ENCODE assay signal across 8 mouse cellular contexts in the genomic region with DNA sequence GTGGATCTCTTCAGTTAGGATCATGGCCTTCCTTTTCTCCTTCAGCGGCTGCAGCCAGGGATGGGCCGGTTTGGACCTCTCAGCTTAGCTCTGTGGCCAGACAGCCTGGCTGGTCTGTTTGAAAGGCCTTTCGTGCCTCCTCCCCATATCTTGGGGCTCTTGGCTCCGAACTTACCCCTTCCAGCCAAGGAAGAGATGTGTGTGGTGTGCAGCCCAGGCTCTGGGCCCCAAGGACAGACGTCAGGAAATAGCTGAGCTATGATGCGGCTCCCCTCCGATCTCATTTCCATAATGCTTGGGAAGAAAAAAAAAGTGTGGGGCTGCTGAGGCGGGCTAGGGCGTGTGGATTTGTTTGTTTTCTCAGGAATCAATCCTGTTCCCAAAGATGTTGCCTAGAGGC.
DNase-seq lines count a peak whose midpoint lies in the region; ATAC-seq and TF ChIP-seq lines count a peak whose summit lies in the region.

No protein-coding gene starts in this region.

- no peak overlapping the region for H3K4me3 ChIP-seq in liver, adult 2 months (ENCODE audit: insufficient read depth, low read depth, low read length)
- no peak overlapping the region for H3K4me3 ChIP-seq in forebrain, embryonic 16.5 days (replicated peaks; ENCODE audit: low read length)
- no peak overlapping the region for H3K4me3 ChIP-seq in intestine, postnatal 0 days (ENCODE audit: low read depth, low read length)
- H3K4me3 ChIP-seq in midbrain, embryonic 15.5 days, result no peak overlapping the region

- no peaks in the 10 kb centered on the region for H3K27me3 ChIP-seq in liver, adult 2 months (ENCODE audit: control insufficient read depth, insufficient read depth, low read length)
- H3K27me3 ChIP-seq in forebrain, embryonic 16.5 days (replicated peaks; ENCODE audit: control insufficient read depth, insufficient read depth, low read length), result no peaks in the 10 kb centered on the region
- no peaks in the 10 kb centered on the region for H3K27me3 ChIP-seq in intestine, postnatal 0 days (replicated peaks; ENCODE audit: control insufficient read depth, insufficient read depth, low read length)
- no peaks in the 10 kb centered on the region for H3K27me3 ChIP-seq in midbrain, embryonic 15.5 days (replicated peaks)

- TF ChIP-seq CTCF in liver, adult 2 months (IDR thresholded peaks at IDR 0.05; ENCODE audit: low read depth, low read length), result no peak
- TF ChIP-seq CTCF in intestine, postnatal 0 days (IDR thresholded peaks at IDR 0.05; ENCODE audit: low read depth), result no peak

- WGBS in liver, adult 2 months, result 45% methylated on average over 9 of the region's 9 CpGs
- WGBS in forebrain, embryonic 16.5 days, result 26% methylated on average over 8 of the region's 9 CpGs
- 36% methylated on average over 8 of the region's 9 CpGs for WGBS in intestine, postnatal 0 days
- 28% methylated on average over 9 of the region's 9 CpGs for WGBS in midbrain, embryonic 15.5 days

- no peaks in the 10 kb centered on the region for H3K36me3 ChIP-seq in liver, adult 2 months (ENCODE audit: control insufficient read depth, insufficient read depth, low read length)
- no peaks in the 10 kb centered on the region for H3K36me3 ChIP-seq in forebrain, embryonic 16.5 days (ENCODE audit: control insufficient read depth, insufficient read depth)
- no peaks in the 10 kb centered on the region for H3K36me3 ChIP-seq in intestine, postnatal 0 days (ENCODE audit: control insufficient read depth, insufficient read depth)
- no peaks in the 10 kb centered on the region for H3K36me3 ChIP-seq in midbrain, embryonic 15.5 days (replicated peaks)

- H3K4me2 ChIP-seq in forebrain, embryonic 16.5 days (ENCODE audit: low read length), result no peak overlapping the region
- no peak overlapping the region for H3K4me2 ChIP-seq in intestine, postnatal 0 days (replicated peaks; ENCODE audit: low read depth)
- H3K4me2 ChIP-seq in midbrain, embryonic 15.5 days, result no peak overlapping the region

- no peak overlapping the region for H3K9ac ChIP-seq in liver, adult 2 months (ENCODE audit: low read depth, low read length)
- no peak overlapping the region for H3K9ac ChIP-seq in forebrain, embryonic 16.5 days (replicated peaks; ENCODE audit: low read depth, low read length)
- H3K9ac ChIP-seq in intestine, postnatal 0 days (ENCODE audit: low read depth, low read length), result no peak overlapping the region
- H3K9ac ChIP-seq in midbrain, embryonic 15.5 days, result no peak overlapping the region

- no peaks in the 10 kb centered on the region for H3K79me2 ChIP-seq in liver, adult 2 months (ENCODE audit: control insufficient read depth, insufficient read depth, low read length)

- TF ChIP-seq POLR2A in liver, adult 2 months (IDR thresholded peaks at IDR 0.05; ENCODE audit: extremely low read depth, insufficient read depth, low read length), result no peak

- H3K9me3 ChIP-seq in forebrain, embryonic 16.5 days (ENCODE audit: control insufficient read depth, low read length), result no peaks in the 10 kb centered on the region
- H3K9me3 ChIP-seq in intestine, postnatal 0 days (ENCODE audit: control insufficient read depth), result no peaks in the 10 kb centered on the region
- no peaks in the 10 kb centered on the region for H3K9me3 ChIP-seq in midbrain, embryonic 15.5 days

- ATAC-seq in forebrain, embryonic 16.5 days, result peak; percentile 52
- peak; percentile 54; the same call in 1 of the 2 replicates for ATAC-seq in intestine, postnatal 0 days
- 0 out of 2 replicates have a peak, but pooled peaks have one; percentile 42 for ATAC-seq in midbrain, embryonic 15.5 days (replicated peaks)
- ATAC-seq in erythroid progenitor cell, adult 5-6 weeks (replicated peaks; ENCODE audit: low FRiP score, poor library complexity, severe bottlenecking), result no peak
- no peak for ATAC-seq in monocyte, adult 5-6 weeks (replicated peaks; ENCODE audit: insufficient number of reproducible peaks, low FRiP score, low TSS enrichment, poor library complexity, severe bottlenecking)

- H3K4me1 ChIP-seq in liver, adult 2 months (ENCODE audit: control insufficient read depth, insufficient read depth, low read length), result no peaks in the 10 kb centered on the region
- peaks cover 4% of the 10 kb centered on the region for H3K4me1 ChIP-seq in forebrain, embryonic 16.5 days (replicated peaks; ENCODE audit: control insufficient read depth, insufficient read depth, low read length)
- H3K4me1 ChIP-seq in intestine, postnatal 0 days (replicated peaks; ENCODE audit: control insufficient read depth, insufficient read depth, low read length), result no peaks in the 10 kb centered on the region
- H3K4me1 ChIP-seq in midbrain, embryonic 15.5 days, result peaks cover 4% of the 10 kb centered on the region; the same call in 1 of the 2 replicates

- no peak overlapping the region for H3K27ac ChIP-seq in liver, adult 2 months (replicated peaks; ENCODE audit: insufficient read depth, low read depth, low read length)
- H3K27ac ChIP-seq in forebrain, embryonic 16.5 days (ENCODE audit: low read length), result no peak overlapping the region
- no peak overlapping the region for H3K27ac ChIP-seq in intestine, postnatal 0 days (ENCODE audit: low read depth, low read length)
- H3K27ac ChIP-seq in midbrain, embryonic 15.5 days, result no peak overlapping the region

- DNase-seq in liver, adult 2 months (ENCODE audit: extremely low read depth, low read depth, low spot score), result peak; percentile 8
- DNase-seq in liver, result no peak
- DNase-seq in layer of hippocampus, postnatal 14 days (ENCODE audit: low spot score in 2 of 2), result no peak

Comparison
In these comparisons a context has a peak if more than half of its experiments do, and no peak if none do; other contexts are left out.
1. ATAC-seq: peak in forebrain, embryonic 16.5 days (single experiment), intestine, postnatal 0 days (single experiment) and midbrain, embryonic 15.5 days (single experiment); none in erythroid progenitor cell, adult 5-6 weeks (single experiment) and monocyte, adult 5-6 weeks (single experiment).